Mouse (Mus musculus): ENCODE results near the gene Srarp. TPM values are rescaled to one million over a fixed set of nuclear protein-coding genes. Genes with fewer than 3 reads are reported as not detected.

The Srarp gene
- total RNA-seq, 2 experiments from 2014 or later, result 5.1 TPM

- no peak for DNase-seq (ENCODE audit: low spot score in 2 of 2)
- intact Hi-C loops (cut with DNase I), result no loop called here
These were observed 23.9 kb upstream of the Srarp start for GRCm38 (mm10) chr4:141459766-141460165.

DNA sequence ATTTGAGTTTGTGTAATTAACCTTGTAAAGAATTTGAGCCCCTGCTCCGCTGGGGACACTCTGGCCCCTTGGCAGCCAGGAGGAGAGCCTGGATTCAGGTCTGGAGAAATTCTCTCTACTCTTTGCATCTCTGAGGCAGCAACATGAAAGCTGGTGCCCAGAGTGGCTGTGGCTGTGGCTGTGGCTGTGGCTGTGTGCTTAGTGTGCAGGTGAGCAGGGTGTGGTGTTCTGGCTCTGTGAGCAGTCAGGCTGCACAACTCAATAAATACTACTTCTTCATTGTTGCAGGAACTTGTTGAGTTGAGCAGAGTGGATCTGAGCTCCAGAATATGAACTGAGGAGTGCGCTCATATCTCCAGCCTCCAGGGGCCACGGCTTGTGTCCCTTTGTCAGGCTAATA is 23.0 kb upstream of the Srarp start:
- no peak for DNase-seq (ENCODE audit: low spot score in 2 of 2)
- intact Hi-C loops (cut with DNase I), result no loop called here

GRCm38 (mm10) chr4:141458236-141458635 is 22.3 kb upstream of the Srarp start:
- intact Hi-C loops (cut with DNase I), result no loop called here
- no peak for DNase-seq (ENCODE audit: low spot score in 2 of 2)

DNA sequence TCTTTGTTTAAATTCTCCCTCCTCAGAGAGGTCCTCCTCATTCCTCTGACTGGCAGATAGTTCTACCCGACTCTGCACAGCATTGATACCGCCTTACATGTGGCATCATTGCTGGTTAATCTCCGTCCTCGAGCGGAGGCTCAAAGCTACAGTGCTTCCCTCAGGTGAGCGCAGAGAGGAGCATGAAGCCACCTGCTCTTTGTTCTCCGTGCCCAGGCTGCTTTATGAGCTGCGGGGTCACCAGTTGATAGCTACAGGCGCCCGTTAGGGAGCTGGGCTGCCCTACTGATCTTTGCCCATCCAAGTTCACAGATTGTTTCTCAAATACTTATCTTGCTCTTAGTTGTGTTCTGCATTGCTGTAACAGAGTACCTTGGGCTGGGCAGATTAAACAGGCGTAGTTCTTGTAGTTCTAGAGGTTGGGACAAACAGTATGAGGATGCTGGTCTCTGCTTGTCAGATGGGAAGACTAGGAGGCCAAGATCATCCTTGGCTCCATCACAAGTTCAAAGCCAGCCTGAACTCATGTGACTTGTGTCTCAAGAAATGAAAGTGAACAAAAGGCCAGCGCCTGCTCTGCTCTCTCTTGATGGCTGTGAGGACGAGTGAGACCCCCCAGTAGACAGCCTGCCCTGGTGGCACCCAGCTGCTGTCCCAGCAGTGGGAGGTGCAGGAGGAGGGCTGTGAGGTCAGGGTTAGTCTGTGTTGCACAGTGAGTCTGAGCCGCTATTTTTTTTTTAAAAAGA is 20.5 kb upstream of the Srarp start:
- intact Hi-C loops (cut with DNase I), result no loop called here
- no peak for DNase-seq (ENCODE audit: low spot score in 2 of 2)

- intact Hi-C loops (cut with DNase I), result no loop called here
- DNase-seq (ENCODE audit: low spot score in 2 of 2), result no peak
These were observed 19.6 kb upstream of the Srarp start for GRCm38 (mm10) chr4:141455526-141455925.

DNA sequence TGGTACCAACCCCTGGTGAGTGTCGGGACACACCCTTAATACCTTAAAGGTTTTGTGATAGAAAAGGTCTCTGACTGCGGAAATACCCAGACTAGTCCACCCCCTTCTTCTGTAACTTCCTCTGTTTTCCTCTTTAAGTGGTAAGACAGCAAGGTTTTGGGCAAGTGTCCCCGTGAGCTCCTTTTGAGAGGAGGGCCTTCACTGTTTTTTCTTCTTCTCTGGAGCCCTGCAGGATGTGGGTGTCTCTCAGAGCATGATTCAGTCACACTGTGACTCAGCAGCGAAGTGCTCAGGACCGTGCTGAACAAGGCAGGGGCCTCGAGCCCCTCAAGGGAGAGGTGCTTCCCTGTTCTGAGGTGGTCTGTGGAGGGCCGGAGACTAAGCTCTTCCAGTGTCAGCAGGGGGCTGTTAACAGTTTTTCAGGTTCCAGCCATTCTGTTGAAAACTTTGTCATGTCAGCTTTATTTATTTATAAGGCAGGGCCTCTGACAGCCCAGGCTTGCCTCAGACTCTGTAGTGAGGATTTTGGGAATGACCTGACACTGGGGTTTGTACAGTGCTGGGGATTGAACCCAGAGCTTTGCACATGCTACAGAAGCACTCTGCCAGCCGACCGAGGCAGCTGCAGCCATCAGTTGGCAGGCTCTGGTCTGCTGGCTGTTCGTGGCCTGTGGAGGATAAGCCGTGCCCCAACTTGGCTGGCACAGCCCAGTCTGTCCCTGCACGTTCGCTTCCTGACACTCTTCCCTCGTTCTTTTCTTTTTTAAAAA is 18.9 kb upstream of the Srarp start:
- intact Hi-C loops (cut with DNase I), result no loop called here
- peak in 1 of 2 experiments; percentile 26 for DNase-seq (ENCODE audit: low spot score in 2 of 2)

- DNase-seq (ENCODE audit: low spot score in 2 of 2), result no peak
- intact Hi-C loops (cut with DNase I), result no loop called here
These were observed 16.1 kb upstream of the Srarp start for GRCm38 (mm10) chr4:141451916-141452450.

- intact Hi-C loops (cut with DNase I), result no loop called here
These were observed 15.3 kb upstream of the Srarp start for GRCm38 (mm10) chr4:141451251-141451650.

GRCm38 (mm10) chr4:141446211-141446610 is 10.3 kb upstream of the Srarp start:
- peak in 1 of 2 experiments; percentile 53 for DNase-seq (ENCODE audit: low spot score in 2 of 2)
- intact Hi-C loops (cut with DNase I), result no loop called here

More at GRCm38 (mm10) chr4:141451251-141451650, 15.3 kb upstream of the Srarp start:
- DNase-seq (ENCODE audit: low spot score in 2 of 2), result no peak

- intact Hi-C loops (cut with DNase I), result no loop called here
- DNase-seq (ENCODE audit: low spot score in 2 of 2), result no peak
These were observed 9.4 kb upstream of the Srarp start for GRCm38 (mm10) chr4:141445328-141445720.

GRCm38 (mm10) chr4:141444451-141445327 is 8.8 kb upstream of the Srarp start, which contains the start of gene Zbtb17:
Gene Zbtb17, plus strand, starts transcription at chr4:141444654.
- intact Hi-C loops (cut with DNase I), result no loop called here

DNA sequence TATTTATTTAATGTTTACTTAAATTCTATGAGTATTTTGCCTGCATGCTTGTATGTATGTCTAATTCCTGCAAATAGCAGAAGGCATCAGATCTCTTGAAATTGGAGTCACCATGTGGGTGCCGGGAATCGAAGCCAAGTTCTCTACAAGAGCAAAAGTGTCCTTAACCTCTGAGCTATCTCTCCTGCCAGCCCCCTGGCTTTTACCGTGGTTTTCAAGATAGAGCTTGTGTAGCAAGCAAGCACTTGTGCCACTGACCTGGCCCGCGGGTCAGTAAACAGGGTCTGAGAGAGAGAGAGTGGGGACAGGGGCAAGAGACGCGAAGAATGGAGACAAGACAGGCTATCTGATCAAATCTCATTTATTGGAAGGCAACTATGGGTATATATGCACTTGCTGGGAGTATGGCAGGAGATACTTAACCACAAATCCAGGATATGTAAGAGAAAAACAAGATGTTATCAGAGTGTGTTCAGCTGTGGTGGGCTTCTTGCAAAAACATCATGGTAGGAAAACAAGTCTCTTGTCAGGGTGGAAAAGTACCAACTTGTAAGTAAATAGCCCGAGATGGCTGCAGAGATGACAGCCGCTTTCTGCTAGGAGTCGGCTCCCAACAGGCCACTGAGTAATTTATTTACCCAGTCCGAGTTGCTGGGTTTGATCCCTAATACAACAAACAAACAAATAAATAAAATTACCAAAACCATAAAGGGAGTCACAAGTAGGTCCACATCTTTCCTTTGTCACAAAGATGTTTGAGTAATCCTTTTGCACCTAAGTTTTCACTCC is 7.9 kb upstream of the Srarp start:
- intact Hi-C loops (cut with DNase I), result no loop called here
- no peak for DNase-seq (ENCODE audit: low spot score in 2 of 2)

More at GRCm38 (mm10) chr4:141444451-141445327, 8.8 kb upstream of the Srarp start, which contains the start of gene Zbtb17:
- DNase-seq (ENCODE audit: low spot score in 2 of 2), result peak; percentile 88 to 89

- no peak for DNase-seq (ENCODE audit: low spot score in 2 of 2)
- intact Hi-C loops (cut with DNase I), result no loop called here
These were observed 5.0 kb upstream of the Srarp start for GRCm38 (mm10) chr4:141440877-141441276.

DNA sequence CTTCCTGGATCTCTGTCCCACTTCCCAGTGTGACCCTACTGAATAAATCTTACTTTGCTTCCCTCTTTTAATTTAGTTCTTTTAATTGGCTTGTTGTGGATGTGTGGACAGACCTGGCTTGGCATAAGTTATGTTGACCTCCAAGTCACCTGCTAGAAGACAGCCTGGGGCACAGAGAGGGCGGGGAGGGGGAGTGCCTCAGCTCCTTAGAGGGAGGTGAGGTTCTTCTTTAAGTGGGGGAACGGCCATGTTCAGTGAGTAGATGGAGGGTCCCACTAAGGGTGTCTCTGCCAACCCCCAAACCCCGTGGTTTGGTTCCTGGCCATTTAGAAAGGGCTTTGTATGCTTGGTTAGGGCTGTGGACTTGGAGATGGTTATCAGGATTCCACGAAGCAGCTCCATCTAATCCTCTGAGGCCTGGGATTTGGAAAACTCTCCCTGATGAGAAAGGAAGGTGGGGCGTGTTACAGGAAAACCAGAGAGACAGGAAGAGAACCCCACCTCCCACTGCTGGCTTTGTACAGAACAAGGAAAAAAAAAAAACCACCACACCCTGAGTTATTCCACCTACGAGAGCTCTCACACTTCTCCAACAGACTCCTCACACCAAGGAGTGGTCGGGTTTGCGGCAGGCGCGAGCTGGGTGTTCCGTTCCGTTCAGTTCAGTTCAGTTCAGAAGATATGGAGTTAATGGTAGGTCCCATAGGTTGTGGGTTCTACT is 3.3 kb upstream of the Srarp start:
- no peak for DNase-seq (ENCODE audit: low spot score in 2 of 2)
- intact Hi-C loops (cut with DNase I), result no loop called here

- DNase-seq (ENCODE audit: low spot score in 2 of 2), result no peak
- intact Hi-C loops (cut with DNase I), result no loop called here
These were observed 2.7 kb downstream of the Srarp start for GRCm38 (mm10) chr4:141433191-141433590.

DNA sequence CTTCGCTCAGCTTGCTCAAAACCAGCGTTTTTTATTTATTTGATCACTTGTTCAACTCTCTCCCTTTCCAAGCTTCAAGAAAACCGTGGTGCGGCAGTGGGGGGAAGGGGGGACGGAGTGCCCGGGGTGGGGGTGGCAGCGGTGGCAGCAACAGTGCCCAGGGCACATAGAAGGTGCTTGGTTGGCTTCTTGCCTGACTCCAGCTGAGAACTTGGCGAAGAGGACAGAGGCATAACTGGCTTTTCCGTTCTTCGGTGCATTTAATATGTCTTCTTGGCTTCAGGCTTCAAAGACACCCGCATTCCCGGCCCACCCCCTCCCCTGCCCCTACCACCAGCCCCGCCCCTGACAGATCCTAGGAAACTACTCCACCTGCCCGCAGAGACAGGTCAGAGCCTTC is 3.2 kb downstream of the Srarp start:
- intact Hi-C loops (cut with DNase I), result no loop called here
- no peak for DNase-seq (ENCODE audit: low spot score in 2 of 2)

DNA sequence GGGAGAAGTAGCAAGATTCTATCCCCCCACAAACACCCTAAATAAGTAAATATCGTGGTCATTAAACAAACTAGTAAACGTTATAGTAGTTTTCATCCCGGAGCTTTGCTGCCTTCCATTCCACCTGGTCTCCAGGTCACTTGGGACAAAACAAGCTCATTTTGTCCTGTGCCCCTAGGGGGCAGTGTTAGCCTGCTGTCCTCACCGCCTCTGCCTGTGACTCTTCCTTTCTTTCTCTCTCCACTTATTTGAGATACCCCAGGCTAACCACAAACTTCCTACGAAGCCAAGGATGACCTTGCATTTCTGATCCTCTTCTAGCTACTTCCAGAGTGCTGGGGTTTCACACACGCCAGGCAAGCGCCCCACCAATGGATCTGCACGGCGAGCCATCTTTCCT is 4.9 kb downstream of the Srarp start:
- DNase-seq (ENCODE audit: low spot score in 2 of 2), result peak in 1 of 2 experiments; percentile 71
- intact Hi-C loops (cut with DNase I), result loop anchor here (1.0 kb wide), 2 partner anchors 129 to 144 kb away; no protein-coding TSS in a partner anchor

DNA sequence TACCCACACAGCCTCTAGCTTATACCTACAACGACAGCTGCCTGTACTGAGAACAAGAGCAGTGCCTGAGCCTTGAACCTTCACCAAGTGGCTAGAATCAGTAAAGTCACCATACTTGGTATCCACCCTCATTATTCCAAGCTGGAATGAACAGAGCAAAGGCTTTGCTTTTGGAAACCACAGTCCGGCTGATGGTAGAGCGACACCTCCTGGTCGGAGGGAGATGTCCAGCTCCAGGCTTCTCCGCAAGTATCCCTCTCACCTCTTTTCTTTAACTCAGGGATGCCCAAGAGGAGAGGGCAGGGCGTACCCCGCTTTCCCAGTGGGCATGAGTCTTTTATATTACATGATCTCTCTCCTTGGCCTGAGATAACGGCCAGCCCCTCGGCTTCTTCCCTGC is 6.1 kb downstream of the Srarp start:
- intact Hi-C loops (cut with DNase I), result no loop called here
- no peak for DNase-seq (ENCODE audit: low spot score in 2 of 2)
